Mouse (Mus musculus): ENCODE measurements around the gene Tspear. TPM values are rescaled to one million over a fixed set of nuclear protein-coding genes. Genes with fewer than 3 reads are reported as not detected.
"Not testable (repeated sequence)": the region's sequence is repeated elsewhere in the genome, so short reads cannot be mapped to it uniquely, and the experiment has no call there.

The Tspear gene
- total RNA-seq (2021): not detected

DNA sequence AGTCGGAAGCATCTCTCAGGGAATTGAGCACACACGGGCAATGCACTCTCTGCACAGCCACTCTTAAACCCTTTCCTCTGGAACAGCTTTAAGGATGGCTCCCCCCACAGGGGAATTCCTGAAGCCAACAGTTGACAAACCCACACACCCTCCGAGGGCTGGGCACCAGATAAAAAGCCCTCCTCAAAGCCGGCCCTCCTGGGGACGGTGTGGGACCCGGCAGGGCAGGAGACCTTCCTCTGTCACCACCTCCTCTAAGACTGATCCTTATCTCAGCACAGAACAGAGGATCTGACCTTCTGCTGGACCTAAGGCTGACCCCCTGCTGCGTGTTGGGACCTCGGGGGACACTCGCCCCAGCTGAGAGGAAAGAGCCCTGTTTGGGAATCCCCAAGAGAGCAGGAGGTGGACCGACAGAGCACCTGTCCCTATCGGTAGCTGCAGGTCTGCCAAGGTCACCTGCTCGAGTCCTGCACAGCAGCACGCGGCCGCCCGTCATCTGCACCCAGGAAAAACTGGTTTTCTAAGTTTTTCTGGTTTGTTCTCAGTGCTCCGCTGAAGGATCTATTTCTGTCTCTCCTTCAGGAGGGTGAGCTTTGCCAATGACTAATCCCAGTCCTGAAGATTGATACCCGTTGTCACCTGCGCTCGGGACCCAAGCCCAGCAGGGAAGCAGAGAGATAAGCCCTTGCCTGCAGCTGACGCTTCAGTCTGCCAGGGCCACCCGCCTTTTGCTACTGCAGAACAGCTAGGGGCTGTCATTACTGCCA is at the start of gene Tspear:
Tspear (plus strand) TSS at position 675 of the 770 bp plus-strand sequence.
- DNase-seq (ENCODE audit: extremely low spot score in 1 of 2, low spot score in 1 of 2): no peak

DNA sequence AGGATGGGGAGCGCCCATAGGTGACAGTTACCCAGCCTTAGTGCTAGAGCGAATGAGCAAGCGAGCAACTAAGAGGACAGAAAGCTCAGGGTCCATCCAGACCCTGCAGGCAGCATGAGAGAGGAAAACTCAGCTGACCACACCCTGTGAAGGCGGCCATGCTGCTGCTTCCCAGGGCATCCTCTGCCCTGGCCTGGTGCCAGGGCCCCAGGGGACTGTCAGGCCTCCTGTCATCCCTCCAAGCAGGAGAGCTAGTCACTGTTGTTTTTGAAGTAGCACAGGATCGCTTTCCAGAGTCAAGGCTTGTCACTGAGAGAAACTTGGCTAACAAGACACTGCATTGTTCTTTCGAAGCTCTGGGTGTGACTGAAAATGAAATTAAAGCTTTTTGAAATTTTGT is 47.4 kb upstream of the Tspear start:
- DNase-seq (ENCODE audit: extremely low spot score in 1 of 2, low spot score in 1 of 2): no peak

DNA sequence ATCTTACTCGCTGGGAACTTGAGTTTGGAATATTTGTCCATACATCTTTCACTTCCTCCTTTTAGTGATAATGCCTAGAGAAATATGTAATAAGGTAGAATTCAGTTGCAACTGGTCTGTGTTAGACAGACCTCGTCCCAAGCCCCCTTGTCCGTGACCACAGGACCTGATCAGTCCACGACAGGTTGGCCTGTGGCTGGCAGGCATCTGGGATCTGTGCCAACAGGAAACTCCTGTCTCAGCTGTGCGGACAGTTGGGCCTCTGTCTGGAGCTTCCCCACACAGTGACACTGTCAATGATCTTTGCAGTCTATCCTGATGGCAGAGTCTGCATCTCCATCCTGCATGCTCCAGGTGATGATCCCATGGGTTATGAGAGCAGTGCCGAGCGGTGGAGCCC is 43.2 kb upstream of the Tspear start:
- DNase-seq (ENCODE audit: extremely low spot score in 1 of 2, low spot score in 1 of 2): no peak

DNA sequence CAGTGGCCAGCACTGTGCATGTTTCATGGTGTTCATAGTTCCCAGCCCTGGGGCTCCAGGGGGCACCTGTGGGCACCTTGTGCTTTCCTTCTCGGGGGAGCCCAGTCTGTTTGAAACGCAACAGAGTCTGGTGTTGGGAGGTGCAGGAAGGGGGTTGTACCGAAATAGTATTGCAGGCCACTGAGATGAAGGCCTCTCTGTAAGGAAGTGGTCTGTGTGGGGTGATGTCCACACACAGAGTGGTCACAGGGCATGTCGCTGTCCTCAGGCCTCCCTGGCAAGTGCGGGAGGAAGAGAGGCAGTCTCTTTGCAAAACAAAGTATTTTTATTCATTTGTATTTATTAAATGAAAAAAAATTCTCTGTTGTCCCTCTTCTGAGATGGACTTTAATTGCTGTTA is 40.8 kb upstream of the Tspear start:
- no peak for DNase-seq (ENCODE audit: extremely low spot score in 1 of 2, low spot score in 1 of 2)

DNA sequence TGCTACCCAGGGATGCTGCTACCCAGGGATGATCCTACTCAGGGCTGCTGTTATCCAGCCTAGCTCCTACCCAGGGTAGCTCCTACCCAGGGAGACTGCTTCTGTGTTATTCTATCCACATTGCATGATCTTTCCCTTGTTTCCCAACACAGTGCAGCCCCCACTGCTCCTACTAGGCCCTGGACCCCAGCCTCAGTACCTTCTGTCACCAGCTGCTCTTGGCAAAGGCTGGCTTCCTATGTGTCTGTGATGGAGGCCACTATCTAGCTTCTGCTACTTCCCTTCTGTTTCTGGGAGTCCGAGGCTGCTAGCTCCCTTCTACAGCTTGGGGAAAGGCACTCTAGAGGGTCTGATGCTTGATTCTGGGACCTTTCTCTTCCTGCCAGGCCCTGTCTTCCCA is 38.9 kb upstream of the Tspear start:
- DNase-seq (ENCODE audit: extremely low spot score in 1 of 2, low spot score in 1 of 2): no peak

DNA sequence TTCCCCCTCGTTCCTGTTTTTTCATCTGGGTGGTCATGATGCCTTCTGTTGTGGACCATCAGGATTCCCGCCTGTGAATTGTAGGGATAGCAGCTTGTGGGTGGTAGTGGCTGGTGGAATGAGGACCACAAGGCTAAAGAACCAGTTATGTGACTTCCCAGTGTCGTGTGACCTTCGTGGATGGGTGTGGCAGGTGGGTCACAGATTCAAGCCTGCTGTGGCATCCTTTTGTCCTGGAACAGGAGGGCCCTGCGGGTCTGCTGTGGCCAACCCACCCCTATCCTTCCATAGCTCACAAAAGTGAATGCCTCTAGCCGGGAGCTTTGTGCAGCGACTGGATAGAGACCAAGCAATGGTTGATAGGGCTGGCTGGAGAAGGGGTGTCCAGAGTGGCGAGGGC is 38.5 kb upstream of the Tspear start:
- no peak for DNase-seq (ENCODE audit: extremely low spot score in 1 of 2, low spot score in 1 of 2)

DNA sequence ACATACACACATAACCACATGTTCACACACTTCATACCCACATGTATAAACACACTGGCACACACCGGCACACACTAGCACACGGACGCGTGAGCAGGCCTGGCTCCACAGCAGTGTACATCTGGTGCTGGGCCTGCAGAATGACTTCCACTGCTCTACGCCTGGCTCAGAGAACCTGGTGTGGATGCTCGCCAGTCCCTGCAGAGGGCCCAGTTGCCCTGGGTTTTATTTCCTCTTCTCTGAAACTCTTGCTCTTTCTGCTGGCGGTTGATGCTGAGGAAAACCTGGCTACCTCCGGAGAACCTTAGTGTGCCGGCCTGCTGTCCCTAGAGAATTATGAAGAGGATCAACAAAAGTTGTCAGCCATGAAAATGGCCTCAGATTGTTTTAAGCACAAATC is 34.3 kb upstream of the Tspear start:
- DNase-seq (ENCODE audit: extremely low spot score in 1 of 2, low spot score in 1 of 2): no peak

DNA sequence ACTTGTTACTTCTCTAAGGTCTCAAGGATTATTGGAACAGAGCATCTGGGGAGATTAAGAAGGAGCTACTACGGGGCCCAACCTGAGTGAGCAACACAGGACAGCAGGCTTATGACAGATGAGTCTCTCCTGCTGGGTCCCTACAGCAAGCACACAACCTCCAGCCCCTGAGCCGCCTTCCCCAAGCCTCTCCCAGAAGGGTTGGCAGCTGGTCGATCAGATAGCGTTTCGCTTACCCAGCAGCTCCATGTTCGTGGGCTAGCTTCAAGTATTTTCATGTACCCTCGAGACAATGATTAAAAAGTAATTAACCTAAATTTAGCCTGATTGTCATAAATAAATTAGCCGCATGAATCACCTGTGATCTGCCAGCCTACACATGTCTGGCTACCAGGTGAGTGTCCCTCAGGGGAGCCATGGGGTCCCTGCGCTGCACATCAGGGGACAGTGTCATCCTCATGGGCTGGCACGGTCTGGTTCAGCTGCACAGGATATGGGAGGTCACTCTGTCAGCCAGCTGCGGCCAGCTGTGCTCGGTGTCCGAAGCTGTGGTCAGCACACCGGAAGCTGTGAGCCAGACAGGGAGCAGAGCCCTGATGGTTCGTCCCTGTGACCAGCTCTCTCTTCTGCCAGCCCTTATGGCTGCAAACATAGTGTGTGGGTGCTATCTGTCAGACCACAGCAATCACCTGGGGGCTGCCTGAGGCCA is 27.9 kb upstream of the Tspear start:
- DNase-seq (ENCODE audit: extremely low spot score in 1 of 2, low spot score in 1 of 2): no peak

DNA sequence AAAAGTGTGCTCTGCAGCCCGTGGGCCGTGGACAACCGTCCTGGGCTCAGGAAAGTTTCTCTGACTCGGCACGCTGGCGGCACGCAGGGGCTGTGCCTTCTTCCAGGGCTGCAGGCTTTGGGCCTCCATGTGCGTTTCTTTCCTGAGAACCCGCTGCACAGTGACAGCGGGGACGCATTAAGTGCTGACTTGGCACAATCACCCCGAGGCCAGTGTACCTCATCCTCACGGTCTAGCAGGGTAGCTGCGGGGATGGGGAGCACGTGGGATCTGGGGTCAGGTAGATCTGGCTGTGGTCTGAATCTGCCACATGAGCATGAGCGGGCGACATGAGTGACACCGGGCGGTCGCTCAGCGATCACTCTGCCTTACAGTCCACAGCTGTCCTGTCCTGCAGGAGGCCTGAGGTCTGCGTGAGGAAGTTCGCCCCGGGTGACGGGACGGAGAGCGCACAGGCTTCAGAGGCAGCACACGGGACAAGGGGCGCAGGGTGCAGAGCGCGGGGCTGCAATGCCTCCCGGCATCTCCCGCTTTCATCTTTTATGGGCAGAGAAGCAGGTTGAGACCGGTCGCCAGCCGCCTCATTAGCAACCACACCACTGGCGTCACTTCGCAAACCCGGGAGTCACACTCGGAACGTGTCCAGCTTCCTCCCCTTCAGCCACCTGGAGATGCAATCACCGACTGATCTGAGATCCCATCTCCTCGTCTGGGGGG is 22.3 kb upstream of the Tspear start:
- DNase-seq (ENCODE audit: extremely low spot score in 1 of 2, low spot score in 1 of 2): no peak

DNA sequence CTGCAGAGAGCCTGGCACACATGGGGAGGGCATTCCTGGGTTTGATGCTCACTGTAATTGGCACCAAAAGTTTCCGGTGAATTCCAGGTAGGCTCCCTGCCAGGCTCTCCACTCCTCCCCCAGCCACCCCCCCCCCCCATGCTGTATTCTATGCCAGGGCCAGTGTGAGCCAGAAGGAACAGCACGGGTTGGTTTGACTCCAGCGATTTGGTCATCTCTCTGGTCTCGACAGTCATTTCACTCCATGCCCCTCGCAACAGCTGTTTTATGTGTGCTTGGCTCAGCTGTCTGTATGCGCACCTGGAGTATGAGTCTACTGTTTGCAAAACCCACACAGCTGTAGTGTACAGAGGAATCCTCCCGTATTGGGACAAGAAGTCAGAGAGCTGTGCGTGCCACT is 20.0 kb upstream of the Tspear start:
- no peak for DNase-seq (ENCODE audit: extremely low spot score in 1 of 2, low spot score in 1 of 2)

DNA sequence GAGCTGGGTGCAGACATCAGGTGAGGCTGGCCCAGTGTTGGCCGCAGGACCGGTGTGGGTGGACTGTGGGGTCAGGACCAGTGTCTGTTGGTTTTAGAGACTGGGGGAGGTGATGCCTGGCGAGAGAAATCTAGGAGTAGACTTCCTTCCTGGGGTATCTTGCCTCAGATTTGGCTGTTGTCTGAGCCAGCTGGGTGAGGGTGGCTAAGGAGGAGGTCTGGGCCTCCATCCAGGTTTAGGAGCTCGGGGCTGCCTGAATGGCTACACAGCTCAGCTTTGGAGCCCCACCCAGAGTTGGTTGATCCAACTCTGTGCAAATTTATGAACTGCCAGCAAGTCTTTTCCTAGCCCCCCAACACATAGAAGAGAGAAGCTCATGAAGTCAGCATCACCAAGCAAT is 19.0 kb upstream of the Tspear start:
- no peak for DNase-seq (ENCODE audit: extremely low spot score in 1 of 2, low spot score in 1 of 2)

DNA sequence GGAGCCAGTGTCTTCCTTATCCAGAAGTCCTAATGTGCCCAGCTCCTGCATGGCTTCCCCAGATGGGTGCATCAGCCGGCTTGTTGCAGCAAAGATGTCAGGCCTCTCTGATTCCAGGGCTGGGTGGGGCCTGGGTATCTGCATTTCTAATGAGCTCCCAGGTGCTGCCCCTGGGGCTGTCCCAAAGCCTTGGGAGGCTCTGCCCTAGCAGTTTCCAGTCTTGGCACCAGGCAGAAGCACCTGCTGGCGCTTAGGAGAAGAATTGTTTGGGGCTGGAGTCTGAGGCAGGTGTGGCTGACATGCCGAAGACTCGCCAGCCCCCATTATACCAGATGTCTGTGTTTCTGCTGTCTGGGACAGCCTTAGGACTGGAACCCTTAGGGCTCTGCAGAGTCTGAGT is 15.7 kb upstream of the Tspear start:
- DNase-seq (ENCODE audit: extremely low spot score in 1 of 2, low spot score in 1 of 2): no peak

DNA sequence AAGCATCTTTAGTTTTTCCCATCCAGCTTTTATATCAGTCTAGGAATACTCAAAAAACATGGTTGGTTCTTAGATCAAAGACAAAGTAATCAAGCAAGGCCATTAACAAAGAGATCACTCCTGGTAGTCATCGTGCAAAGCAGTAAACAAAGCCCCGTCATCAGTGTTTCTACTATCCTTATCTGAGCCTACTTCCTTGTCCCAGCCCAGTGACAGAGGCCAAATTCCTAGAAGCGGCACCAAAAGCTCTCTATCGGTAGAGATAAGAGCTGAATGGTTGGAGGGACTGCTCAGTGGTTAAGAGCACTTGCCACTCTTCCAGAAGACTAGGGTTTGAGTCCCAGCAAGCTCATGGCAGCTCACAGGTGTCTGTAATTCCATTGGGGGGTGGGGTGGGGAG is 14.8 kb upstream of the Tspear start:
- DNase-seq (ENCODE audit: extremely low spot score in 1 of 2, low spot score in 1 of 2): no peak

DNA sequence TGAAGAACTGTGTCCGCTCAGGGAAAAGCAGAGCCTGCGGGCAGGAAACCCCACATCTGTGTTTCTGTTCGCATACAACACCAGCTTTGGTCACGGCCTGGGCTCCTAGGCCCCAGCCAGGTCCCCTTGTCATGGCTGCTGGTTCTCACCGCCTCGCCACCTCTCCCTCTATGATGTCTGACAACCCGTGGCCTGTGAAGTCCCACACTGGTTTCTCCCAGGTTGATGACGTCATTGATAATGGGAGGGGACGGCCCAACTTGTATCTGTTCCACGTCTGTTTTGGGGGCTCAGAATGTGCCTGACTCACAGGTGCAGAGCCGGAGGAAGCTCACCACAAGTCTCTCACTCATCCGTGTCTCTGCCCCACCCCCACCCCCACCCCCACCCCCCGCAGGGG is 12.6 kb upstream of the Tspear start:
- no peak for DNase-seq (ENCODE audit: extremely low spot score in 1 of 2, low spot score in 1 of 2)

DNA sequence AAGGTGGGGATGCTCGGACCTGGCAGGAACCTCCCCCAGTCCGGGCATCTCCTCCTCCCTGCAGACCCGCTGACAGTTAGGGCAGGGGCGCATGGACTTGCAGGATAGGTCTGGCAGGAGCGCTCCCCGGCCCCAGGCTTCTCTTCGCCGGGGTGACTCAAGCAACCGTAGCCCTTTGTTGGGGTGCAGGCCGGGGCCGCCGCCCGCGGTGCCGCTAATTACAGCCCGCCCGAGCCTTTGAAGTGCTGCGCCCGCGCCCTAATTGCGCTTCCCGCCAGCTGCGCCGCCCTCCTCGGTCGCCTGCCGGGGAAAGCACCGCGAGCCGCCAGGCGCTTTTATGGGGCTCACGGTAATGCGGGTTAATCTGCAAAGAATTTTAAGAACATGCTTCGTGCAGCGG is 8.8 kb upstream of the Tspear start:
- no peak for DNase-seq (ENCODE audit: extremely low spot score in 1 of 2, low spot score in 1 of 2)

DNA sequence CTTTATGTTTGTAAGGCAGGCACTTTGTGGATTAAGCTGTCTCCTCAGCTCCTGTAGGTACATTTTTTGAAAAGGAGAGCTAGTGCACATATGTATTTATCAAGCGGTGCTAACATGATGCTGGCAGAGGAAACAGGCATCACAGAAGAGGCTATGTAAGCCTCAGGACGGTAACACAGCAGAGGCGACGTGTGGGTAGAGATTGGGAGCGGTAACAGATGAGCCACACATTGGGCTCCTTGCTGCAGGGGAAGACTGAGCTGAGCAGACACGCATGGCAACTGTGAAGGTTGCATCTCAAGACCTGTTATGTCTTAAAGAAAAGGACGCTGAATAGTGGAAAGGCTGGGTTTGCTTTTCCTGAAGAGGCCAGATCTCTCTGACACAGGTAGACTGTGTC is 3.4 kb upstream of the Tspear start:
- no peak for DNase-seq (ENCODE audit: extremely low spot score in 1 of 2, low spot score in 1 of 2)

DNA sequence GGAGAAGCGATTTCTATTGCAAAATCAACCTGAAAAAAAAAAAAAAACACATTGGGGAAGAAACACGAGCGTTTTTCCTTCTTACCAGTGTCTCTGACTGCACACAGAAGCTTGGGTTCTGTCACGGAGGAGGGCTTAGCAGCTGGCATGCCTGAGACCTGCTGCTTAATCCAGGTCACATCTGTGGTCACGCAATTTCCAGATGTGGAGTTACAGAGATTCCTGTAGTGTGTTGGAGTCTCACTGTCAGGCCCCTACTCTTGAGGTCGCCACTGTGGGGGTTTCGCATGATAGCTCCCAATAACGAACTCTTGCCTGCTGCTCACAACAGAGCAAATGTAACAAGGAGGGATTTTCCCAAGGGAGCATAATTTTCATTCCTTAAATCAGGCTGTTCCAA is 2.2 kb upstream of the Tspear start:
- no peak for DNase-seq (ENCODE audit: extremely low spot score in 1 of 2, low spot score in 1 of 2)

DNA sequence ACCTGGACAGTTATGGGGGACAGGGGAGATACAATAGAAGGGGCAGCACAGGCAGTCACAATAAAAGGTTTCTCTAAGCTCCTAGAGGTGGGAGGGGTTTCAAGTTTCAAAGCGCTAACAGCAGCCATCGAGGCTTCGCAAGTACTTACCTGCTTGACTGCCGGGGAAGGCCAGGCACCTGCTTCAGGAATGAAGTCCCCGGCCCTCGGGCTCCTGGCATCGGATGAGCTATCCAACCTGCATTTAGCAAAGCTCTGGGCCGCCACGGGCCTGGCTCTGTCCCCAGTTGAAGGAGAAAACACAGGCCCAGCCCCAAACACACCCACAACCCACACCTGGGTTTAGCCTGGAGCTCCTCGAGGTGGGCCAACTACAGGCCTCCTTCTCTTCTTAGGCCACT is 652 bp downstream of the Tspear start:
- no peak for DNase-seq (ENCODE audit: extremely low spot score in 1 of 2, low spot score in 1 of 2)

DNA sequence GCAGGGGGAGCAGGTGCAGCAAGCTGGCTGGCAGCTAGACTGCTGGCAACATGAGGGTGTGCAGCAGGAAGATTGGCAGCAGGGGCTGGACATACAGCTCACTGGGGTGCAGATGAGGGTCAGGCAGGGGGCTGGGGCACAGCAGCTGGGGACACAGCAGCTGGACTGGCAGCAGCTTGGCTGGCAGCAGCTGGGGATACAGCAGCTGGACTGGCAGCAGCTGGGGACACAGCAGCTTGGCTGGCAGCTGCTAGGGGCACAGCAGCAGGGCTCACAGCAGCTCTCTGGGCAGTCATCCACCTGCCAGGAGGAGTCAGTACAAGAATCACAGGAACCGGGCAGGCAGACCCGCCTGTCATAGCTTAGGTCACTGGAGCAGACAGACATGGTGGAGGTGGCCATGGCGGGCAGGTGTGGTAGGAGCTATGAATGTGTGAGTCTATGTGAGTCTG is 4.0 kb downstream of the Tspear start, which contains the start of gene Gm19402:
Gm19402 (minus strand) TSS at position 402 of the 452 bp plus-strand sequence.
- not testable (repeated sequence) for DNase-seq (ENCODE audit: extremely low spot score in 1 of 2, low spot score in 1 of 2)

DNA sequence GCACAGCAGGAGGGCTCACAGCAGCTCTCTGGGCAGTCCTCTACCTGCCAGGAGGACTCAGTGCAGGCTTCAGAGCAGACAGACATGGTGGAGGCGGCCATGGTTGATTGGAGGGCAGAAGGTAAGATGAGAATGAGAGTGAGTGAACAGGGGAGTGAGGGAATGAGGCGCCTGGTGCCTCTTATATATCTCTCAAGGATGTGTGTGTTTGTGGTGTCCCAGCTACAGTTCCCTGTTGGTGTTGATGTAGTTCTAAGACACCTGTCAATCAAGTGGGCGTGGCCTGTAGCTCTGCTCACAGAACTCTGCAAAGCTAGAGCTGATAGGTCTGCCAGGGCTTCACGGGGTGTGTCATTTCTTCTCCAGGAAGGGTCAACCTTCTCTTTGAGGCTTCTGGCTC is 10.8 kb downstream of the Tspear start, which contains the start of gene Gm9508:
Gm9508 (minus strand) TSS at position 101 of the 400 bp plus-strand sequence.
- DNase-seq (ENCODE audit: extremely low spot score in 1 of 2, low spot score in 1 of 2): no peak

DNA sequence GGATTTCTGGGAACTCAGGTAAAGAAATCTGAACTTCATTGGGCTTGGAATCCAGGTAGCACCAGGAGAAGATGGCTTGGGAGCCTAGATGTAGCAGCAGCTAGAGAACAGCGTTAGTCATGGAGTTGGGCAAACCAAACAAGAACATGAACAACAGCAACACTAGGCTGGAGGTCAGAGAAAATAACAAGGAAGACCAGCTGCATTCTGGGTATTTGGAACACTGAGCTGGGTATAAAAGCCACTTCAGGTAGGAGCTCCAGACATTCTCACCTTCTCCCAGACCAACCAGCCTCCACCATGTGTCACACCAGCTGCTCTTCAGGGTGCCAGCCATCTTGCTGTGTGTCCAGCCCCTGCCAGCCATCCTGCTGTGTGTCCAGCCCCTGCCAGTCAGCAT is 20.0 kb downstream of the Tspear start, which contains the start of gene Gm10272:
Gm10272 (plus strand) TSS at position 301 of the 400 bp plus-strand sequence.
- no peak for DNase-seq (ENCODE audit: extremely low spot score in 1 of 2, low spot score in 1 of 2)
